Mouse (Mus musculus) ovary, postnatal 10 days (tissue): ENCODE results near the gene Flot1.

Experiments
- DNase-seq: peaks from one replicate; pipeline ENCODE4 v3.0.0; 2022; ENCODE audit warnings: low spot score

Gene Flot1

DNA sequence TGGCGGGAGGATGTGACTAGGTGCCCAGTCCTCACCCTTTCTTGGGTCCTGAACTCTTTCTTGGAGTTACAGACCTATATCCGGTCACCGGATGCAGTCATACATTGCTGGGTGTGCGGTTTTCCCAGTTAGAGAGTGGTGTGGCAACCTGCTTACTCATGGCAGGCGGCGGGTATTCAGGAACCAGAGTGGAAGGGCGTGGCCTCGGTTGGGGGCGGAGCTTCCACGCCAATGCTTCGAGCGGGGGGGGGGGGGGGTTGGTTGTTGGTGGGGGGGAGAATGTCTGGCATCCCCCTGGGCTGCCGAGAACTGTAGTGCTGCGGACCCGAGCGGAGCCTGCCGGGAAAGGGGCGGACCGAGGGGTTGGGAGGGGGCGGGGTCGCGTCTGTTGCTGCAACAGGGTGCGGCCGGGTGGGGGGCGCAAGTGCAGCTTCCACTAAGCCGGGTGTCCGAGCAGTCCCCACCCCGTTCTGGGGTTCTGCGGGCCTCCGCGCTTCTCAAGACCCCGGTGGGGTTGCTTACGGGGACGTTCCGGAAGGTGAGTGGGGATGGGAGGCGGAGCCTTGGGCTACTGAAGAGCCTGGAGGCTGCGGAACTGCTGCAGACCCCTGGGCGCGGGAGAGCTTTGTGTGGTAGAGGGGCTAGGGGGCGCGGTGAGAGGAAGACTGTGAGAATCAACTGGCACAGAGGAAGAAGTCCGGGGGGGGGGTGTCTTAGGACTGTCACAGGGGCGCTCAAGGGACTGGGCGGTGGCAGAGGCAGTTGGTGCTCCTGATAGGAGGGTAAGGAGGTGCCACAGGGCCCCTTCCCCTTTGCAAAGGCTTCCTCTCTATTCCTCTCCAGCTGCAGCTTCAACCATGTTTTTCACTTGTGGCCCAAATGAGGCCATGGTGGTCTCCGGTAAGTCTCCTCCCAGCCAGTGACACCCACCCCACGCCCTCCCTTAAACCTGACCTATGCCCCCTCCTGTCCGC lies at the start of gene Flot1:
Gene Flot1, plus strand, starts transcription at position 267 of the 974 bp plus-strand sequence.
- peak; percentile 58 for DNase-seq

DNA sequence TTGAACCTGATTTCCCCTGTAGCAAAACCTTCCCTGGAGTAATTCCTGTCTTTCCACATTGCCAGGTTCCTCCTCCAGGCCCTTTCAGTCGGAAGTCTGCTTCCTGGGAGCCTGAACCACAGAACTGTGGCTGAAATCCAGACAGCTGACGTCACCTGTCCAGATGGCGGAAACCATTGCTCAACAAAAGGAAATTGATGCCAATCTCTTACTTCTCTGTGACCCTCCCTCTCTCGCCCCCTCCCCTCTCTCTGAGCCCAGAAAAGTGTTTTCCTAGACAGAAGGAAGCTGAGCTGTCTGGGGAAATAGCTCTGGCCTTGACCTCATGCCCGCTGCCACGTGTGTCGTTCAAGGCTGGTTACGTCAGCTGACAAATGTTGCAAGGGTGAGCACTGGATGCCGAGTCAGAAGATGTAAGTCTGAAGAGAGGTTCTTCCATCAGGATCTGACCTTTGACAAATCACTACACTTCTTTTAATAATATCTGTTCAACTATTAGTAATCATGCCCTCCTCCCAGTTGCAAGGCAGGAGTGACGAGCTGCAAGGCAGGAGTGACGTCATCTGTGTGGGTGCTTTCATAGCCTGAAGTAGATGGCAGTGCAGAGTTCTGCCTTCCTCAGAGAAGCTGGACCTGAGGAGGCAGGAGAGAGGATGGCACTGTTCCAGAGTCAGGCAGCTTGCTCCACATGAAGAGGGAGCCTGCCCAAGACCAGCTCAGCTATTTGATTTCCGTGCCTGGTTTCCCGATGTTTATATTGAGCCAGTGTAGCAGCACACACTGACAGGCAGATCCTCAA lies 46.0 kb upstream of the Flot1 start:
- DNase-seq = peak; percentile 48

DNA sequence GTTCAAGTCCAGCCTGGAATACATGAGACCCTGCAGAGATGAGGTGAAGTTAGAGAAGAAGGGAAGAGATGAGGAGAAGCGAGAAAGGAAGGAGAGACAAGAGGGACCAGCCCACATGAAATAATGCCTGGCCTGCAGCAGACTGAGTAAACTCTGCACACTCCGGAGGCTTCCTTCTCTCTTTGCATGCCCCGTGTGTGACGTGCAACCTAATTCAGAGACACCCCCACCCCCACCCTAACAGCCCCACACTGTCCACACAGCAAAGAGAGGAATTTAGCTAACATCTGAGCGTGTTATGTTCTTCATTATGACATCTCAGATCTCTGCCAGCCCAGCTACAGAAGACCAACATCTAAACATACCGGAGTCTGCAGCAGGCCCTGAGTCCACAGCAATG lies 44.1 kb upstream of the Flot1 start:
- no peak for DNase-seq

DNA sequence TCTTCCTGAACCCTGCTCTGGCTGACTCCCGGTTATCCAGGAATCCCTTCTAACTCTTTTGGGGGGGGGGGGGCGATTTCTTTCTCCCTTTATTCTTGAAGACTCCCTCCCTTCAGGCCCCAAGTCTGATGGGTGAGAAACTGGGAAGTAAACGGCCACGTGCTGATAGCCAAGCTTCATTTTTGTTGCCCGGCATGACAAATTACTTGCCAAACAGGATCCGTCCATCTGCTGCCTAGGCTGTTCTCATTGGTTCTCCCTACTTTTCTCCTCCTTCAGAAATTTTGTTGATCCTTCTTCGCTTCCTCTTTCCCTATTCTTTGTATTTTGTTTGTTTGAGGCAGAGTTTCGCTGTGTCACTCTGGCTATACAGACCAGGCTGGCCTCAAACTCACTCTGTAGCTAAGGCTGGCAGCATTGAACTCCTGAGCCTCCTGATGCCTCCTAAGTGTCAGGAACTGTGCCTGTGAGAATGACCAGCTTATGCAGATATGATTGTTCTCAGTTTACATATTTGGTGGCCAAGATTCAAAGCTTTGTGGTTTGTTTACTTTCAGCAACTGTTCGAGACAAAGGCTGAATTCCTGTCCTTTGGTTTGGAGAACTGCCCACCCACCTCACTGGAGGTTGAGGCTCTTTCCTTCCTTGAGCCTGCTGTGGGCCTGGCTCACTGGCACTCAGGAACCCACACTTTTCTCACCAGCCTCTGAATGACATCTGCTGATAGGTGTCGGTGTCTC lies 43.4 kb upstream of the Flot1 start:
- no peak for DNase-seq

DNA sequence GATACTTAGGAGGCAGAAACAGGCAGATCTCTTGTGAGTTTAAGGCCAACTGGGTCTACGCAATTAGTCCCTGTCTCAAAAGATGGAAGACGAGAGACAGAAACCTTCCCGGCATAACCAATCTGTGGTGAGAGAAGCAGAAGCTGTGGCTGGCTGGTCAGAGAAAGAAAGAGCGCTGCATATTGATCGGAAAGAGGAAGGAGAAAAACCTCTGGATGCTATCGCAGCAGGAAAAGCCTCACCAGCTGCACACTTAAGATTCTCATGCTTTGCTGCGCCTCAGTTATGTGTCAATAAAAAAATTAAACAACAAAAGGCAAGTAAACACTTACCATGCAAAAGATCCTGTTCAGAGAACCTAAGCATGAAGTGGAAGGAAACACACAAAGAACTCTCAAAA lies 42.7 kb upstream of the Flot1 start:
- DNase-seq = no peak

DNA sequence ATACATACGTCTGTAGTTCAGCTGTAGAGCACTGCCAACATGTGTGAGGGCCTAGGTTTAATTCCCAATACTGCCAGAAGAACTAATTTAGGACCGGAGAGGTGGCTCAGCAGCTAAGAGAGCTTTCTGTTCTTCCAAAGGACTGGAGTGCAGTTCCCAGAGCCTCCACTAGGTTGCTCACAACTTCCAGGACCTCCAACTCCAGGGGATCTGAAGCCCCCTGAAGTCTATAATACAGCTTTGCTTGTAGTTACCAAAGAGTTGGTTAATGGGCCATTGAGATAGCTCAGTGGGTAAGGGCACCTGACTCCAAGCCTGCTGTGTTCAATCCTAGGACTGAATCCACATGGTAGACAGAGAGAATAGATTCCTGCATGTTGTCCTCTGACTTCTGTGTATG lies 40.6 kb upstream of the Flot1 start:
- DNase-seq = no peak

DNA sequence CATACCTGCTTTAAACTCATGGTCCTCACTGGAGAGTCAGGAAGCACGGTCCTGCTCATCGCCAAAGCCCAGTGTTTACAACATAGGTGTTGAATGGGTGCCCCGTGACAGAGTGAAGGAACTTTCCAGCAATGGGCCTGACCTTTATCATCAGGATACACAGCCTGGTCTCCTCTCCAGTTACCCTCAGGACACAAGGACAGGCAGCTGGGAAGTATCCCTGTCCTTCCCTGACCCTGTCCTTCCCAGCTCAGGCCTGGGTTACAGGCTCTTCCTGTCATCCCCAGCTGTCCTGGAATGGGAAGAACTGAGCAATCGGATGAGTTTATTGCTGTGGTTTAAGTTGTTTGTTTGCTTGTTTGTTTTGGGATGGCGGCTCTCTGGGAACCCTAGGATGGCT lies 40.1 kb upstream of the Flot1 start:
- no peak for DNase-seq

DNA sequence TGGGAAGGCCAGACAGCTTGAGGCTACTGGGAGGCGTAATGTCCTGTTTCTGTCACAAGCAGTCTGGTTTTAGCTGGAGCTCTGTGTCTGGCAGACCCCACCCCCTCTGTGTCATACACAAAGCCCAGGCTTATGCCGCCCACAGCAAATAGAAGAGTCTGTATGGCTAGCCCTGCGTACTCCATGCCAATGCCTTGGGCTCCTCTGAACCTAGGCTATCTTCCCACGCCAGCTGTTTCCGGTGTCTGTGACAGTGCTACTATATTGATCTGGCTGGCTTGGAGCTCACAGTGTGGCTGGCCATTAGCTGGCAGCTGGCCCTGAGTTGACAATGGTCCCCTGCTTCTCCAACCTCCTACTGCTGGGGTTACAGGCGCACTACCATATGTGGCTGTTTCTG lies 39.1 kb upstream of the Flot1 start:
- no peak for DNase-seq

DNA sequence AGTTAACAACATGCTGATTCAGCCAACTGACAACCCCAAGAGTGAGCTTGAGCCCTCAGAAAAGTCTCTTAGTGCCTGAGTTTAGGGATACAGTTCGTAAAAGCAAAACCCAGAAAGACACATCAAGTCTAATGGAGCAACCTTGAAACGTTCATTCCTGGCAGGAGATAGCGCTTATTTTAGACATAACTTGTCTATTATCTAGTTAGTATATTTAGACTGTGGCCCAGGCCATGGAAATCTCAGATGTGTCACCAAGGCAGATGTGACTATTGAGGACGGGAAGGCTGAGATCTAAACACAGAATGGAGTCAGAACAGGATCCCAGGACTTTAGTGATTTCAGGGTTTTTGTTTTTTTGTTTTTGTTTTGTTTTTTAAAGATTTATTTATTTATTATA lies 37.9 kb upstream of the Flot1 start:
- DNase-seq = no peak

DNA sequence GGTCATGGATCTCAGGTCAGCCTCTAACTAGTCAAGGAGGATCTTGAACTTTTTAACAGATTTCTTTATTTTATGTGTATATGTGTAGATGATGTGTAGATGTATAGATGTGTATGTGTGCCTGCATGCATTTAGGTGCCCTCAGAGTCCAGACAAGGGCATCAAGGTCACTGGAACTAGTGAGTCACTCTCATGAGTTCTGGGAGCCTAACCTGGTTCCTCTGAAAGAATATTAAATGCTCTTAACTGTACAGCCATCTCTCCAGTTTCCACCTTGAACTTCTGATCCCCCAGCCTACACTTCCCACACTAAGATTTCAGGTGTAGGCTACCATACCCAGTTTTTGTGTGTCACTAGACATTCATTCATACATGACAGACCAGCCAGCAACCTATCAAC lies 35.5 kb upstream of the Flot1 start:
- no peak for DNase-seq

DNA sequence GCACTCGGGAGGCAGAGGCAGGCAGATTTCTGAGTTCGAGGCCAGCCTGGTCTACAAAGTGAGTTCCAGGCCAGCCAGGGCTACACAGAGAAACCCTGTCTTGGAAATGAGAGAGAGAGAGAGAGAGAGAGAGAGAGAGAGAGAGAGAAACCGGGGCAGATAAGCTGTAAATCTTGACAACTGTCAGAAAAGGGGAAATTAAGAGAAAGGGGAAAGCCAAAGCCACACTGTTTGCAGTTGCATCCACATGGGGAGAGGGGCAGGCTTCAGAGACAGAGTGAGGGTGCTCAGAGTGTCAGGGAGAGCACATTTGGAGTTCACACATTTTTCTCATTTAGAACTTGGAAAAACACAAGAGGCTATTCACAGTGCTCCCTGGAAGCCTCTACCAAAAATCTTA lies 35.0 kb upstream of the Flot1 start:
- DNase-seq = no peak

DNA sequence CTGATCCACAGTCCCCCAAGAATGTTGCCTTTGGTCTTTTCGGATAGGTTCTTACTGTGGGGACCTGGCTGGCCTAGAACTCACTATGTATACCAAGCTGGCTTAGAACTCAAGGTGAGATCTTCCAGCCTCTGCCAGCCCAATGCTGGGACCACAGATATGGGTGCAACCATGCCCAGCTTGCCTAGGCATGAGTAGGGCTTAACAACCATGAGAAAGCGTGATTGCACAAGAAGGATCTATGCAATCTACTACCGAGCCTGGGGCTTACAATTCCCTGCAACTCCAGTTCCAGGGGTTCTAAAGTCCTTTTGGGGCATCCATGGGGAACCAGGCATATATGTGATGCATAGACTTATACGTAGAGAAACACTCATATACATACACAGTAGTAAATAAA lies 32.1 kb upstream of the Flot1 start:
- DNase-seq = no peak

DNA sequence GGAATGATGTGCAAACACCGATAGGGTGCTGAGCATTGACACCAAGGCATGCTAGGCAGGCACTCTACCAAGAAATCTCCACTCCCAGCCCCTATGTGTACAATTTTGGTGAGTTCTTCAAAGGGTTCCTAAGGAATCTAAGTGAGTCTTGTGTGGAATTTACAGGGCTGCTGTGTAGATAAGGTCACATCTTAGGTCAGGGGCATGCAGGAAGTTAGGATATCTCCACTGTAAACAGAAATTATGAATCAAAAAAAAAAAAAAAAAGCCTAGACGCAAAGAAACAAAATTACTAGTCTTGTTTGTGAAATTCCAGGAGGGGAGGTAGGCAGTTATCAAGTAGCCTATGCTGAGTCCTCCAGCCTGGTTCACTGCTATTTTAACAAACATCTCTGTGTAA lies 30.2 kb upstream of the Flot1 start:
- no peak for DNase-seq

DNA sequence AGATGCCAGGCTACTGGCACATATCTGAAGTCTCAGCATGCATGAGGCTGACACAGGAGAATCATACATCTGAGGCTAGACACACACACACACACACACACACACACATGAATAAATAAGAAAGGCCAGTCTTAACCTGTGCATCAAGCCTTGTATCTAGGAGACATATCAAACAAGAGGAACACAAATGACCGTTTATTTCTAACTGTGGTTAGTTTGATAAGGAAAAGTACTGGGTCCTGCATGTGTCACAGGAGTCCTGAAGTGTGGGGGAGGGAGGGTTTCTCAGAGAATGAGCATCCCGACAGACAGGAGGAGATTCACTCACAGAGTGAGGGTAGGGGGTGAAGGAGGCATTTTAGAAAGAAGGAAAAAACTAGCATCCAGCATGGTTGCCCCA lies 27.9 kb upstream of the Flot1 start:
- DNase-seq = no peak

DNA sequence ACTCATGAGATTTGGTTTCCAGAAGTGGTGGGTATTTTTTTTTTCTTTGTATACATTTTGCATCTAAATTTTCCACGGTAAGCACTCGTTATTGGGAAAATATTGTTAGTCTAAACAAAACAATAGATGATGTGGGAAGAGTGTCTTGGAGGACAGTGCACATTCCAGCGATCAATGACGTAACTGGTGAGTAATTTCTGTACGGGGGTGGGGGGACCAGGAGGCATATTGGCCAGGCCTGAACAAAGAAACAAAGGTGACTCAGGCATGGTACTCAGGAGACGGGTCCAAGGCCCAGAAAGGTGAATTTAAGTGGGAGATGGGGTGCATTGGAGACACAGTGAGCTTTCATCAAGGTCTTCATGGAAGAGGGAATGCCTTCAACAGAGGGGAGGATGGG lies 27.4 kb upstream of the Flot1 start:
- DNase-seq = no peak

DNA sequence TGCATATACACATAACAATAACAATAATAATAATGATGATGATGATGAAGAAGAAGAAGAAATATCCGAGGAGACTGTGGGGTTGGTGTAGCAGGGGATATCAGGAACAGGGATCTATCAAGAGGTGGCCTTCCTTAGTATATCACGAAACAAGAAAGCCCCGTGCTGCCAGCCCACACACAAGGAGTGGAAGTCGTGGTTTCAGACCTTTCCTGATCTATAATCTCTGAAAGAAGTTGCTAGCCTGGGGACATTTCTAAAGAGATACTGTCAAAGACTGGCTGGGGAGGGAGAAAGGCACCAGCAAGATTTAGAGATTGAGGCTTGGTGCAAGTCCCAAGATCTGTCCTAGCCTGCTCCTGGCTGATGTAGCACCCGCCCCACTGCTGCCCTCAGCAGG lies 26.2 kb upstream of the Flot1 start:
- no peak for DNase-seq

DNA sequence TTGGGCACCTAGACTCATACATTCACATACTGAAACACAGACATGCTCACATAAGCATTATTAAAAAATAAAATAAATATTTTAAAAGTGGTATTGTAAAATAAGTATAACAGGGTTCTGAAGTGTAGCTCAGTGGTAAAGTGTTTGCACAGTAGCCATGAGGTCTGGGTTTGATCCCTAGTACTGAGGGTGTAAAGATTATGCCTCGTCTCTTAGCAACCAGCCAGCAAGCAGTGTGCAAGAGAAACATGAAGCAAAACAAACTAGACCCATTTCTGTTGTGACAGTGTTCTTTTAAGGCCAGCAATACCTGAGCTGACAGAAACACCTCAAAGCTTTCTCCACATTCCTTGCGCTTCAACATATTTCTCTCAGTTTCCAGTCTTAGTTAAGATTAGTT lies 22.1 kb upstream of the Flot1 start:
- DNase-seq = no peak

DNA sequence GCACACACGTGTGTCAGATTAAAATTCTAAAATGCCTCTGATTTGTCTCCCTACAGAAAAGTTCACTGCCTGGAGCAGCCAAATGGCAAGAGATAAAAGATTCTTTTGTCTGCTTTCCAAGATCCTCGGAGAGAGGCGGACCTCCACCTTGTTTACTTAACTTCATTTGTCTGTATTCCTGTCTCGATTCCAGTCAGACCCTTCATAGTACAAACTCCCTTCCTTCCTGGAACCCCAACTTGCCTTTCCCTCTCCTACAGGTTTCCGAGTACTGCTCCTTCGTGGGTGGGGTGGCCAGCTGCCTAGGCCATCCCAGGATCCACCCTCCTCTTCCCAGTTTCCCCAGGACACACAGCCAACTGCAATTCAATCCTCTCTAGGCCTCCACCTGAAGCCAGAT lies 20.0 kb upstream of the Flot1 start:
- DNase-seq = no peak

DNA sequence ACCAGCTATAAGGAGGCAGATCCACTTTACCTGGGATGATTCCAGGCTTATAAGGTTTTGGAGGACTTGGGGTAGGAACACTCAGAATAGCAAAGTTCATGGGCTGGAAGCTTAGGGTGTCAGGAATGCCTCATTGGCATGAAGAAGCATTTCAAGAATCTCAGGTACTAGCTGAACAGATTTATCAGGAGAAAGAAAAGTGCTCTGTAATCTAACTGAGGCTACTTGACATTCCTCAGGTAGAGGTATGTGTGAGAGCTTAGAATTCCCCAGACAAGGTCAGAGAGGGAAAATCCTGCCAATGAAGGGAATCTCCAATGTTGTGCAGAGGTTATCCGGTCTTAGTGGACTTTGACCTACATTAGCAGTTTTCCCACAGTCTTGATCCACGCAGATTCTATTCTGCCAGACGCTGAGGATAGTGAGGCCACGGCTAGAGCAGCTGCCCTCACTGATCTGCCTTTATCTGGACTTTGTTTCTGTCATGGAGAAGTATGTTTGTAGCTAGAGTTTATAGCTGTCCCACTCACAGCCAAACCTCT lies 19.1 kb upstream of the Flot1 start:
- DNase-seq = no peak

DNA sequence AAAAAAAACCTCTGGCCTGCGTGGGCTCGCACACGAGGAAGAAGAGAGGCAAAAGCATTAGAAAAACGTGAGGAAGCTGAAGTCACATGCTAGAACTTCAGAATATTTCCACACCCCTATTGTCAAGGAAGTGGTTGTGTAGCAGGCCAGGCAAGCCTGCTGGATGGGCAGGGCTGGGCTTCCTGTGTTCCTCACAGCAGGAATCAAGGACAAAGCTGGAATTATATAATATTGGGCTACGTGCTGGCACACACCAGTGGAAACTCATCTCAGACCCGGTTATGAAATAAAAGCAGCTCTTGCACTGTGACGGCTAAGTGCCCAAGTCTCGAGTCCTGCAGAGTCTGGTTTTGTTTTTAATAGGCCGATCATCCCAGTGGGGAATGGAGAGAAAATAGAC lies 15.0 kb upstream of the Flot1 start:
- DNase-seq = no peak

DNA sequence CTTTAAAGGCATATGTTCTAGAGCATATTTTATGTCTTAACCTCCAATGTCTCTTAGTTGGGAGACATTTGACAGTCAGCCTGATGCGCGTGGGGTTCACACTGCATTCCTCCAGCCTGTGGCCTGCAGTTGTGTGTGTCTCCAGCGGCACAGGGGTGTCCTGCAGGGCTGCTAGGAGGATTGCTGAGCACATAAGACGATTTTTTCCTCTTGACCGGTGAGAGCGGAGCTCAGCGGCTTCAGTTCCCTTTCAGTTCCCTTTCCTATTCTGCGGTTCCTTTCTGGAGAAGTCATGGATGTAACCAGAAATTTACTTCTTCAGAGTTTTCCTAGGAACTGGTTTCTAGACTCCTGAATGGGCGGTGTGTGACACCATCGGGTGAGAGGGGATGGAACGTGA lies 13.6 kb upstream of the Flot1 start:
- no peak for DNase-seq

DNA sequence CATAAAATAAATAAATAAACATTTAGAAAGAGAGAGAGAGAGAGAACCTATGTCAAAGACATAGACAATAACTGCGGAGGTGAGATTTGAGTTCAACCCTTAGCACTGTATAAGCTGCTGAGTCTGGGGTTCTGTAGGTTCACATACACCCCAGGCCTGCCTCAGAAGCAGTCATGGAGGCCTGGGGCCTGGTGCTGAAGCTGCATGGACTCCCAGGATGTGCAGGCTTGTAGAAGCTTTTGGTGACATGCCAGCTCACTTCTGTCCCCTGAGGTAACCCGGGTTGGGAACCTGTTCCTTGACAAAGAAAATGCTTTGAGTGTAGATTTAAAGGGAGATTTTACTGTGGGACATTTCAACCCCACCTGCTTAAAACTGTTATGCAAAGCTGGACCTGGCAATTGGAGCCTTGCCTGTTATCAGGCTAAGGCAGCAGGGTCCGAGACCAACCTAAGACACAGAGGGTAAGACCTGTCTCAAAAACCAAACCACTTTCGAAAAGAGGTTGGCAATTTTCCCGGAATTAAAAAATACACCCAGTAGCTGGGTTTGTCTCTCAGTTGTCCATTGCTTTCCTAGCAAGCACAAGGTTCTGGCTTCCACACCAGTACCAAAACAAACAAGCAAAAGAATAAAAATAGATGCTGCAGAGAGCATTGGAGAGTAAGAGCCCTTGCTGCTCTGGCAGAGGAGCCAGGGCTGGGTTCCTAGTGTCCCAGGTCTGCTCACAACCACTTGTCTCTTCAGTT lies 12.0 kb upstream of the Flot1 start:
- no peak for DNase-seq
